Mouse (Mus musculus) liver, postnatal 0 days (tissue): ENCODE data around the gene Slc23a3. TPM values are rescaled to one million over a fixed set of nuclear protein-coding genes. Genes with fewer than 3 reads are reported as not detected.
A peak's percentile ranks its signal among the peaks of the same experiment; 100 is the strongest.

ENCODE experiments used
- ATAC-seq: fragments of 200-750 bp; cut with Nextera tagmentation; 2 replicates; pipeline ENCODE4 v1.8.0; 2017; ENCODE audit warnings: mild to moderate bottlenecking, moderate library complexity
- DNase-seq: peaks from one replicate; pipeline ENCODE4 v3.0.0-alpha.2; 2016
- H3K27ac ChIP-seq: fragments of 300-500 bp; sonication (generic); 2 replicates; pipeline ENCODE4 v1.5.1; 2014; ENCODE audit warnings: antibody characterized with exemption, moderate library complexity, mild to moderate bottlenecking, low read depth
- H3K27me3 ChIP-seq: fragments of 300-500 bp; sonication (generic); 2 replicates; pipeline ENCODE4 v1.6.1; 2014; ENCODE audit warnings: low read length, control low read depth, mixed read lengths; ENCODE audit not compliant: insufficient read depth
- H3K36me3 ChIP-seq: fragments of 300-500 bp; sonication (generic); replicated peaks from 2 replicates; pipeline ENCODE4 v1.6.1; 2014; ENCODE audit warnings: mild to moderate bottlenecking, control low read depth, low read length, moderate library complexity, mixed read lengths; ENCODE audit not compliant: insufficient read depth
- H3K4me1 ChIP-seq: fragments of 300-500 bp; sonication (generic); 2 replicates; pipeline ENCODE4 v1.6.1; 2014; ENCODE audit warnings: antibody characterized with exemption, mild to moderate bottlenecking, control low read depth; ENCODE audit not compliant: insufficient read depth
- H3K4me2 ChIP-seq: fragments of 300-500 bp; sonication (generic); 2 replicates; pipeline ENCODE4 v1.6.1; 2014; ENCODE audit warnings: low read depth, mild to moderate bottlenecking, low read length, moderate library complexity, mixed read lengths
- H3K4me3 ChIP-seq: fragments of 300-500 bp; sonication (generic); 2 replicates; pipeline ENCODE4 v1.5.1; 2014; ENCODE audit warnings: low read depth, low read length
- H3K9ac ChIP-seq: fragments of 300-500 bp; sonication (generic); replicated peaks from 2 replicates; pipeline ENCODE4 v1.6.1; 2014; ENCODE audit warnings: mild to moderate bottlenecking, moderate library complexity
- H3K9me3 ChIP-seq: fragments of 300-500 bp; sonication (generic); 2 replicates; pipeline ENCODE4 v1.6.1; 2016; ENCODE audit warnings: mild to moderate bottlenecking, control low read depth, low read length, mixed read lengths
- CTCF ChIP-seq: sonication (generic); IDR thresholded peaks from 2 replicates; pipeline ENCODE4 v1.5.1; 2016; ENCODE audit warnings: antibody characterized with exemption, low read depth
- EP300 ChIP-seq: IDR thresholded peaks from 2 replicates; pipeline ENCODE4 v1.6.1; 2016; ENCODE audit warnings: antibody characterized with exemption, low read depth, mild to moderate bottlenecking
- WGBS: fragments of 180-500 bp; shearing (Covaris S2); extraction: QIAGEN DNeasy Blood & Tissue Kit; methylation state at CpG from one replicate; pipeline ENCODE4 v1.1.7; 2014; ENCODE audit not compliant: insufficient replicate concordance; 5-methylcytosine and 5-hydroxymethylcytosine counted together
- polyA plus RNA-seq: library from polyadenylated mRNA; unstranded; fragments of >200 nt; fragmentation: Nextera tagmentation; extraction: Ambion mirVana; gene quantifications from 2 replicates; pipeline ENCODE4 v1.2.1, GENCODE M21; 2015

The Slc23a3 gene
- polyA plus RNA-seq, 1 experiment from 2014 or later: 2.3 TPM

DNA sequence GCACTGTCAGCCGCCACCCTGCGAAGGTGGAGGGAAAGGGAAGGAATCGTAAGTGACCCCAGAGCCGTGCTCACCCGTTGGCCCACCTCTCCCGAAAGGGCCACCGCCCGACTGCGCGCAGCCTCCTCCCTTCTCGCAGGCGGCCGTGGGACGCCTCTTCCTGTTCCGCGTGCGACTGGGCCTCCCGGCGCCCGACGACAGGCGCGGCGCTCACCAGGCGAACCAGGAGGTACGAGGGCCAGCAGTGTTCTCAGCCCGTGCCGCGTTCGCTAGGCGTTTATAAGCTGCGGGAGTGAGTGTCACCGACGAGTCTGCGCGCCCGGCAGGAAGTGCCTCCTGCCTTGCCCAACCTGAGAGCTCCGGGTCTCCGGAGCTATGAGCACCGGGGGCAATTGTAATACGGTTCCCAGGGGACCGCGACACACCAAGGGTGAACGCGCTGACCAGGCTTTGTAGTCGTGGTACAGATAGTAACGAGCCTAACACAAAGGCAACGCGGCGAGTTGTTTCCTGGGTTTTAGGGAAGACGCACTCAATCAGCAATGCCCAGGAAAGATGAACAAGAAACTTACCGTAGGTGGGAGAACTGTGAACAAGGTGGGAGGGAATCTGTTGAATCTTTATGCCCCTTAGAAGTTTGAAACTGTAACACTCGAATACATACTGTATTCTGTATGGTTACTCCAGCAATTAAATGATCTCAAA lies 7.9 kb upstream of the Slc23a3 start:
- DNase-seq (peak; percentile 82), ATAC-seq (peak; percentile 44)
- Histone ChIP-seq H3K4me3 (peak overlapping the region; percentile 76), H3K27me3 (no peaks in the 10 kb centered on the region), H3K27ac (peak overlapping the region; percentile 99), H3K4me1 (peaks cover 51% of the 10 kb centered on the region), H3K9ac (peak overlapping the region; percentile 96), H3K4me2 (peak overlapping the region; percentile 96), H3K9me3 (no peaks in the 10 kb centered on the region), H3K36me3 (peaks cover 60% of the 10 kb centered on the region)
- no peak for TF ChIP-seq EP300
- TF ChIP-seq CTCF: no peak
- WGBS: under 1% methylated on average over 46 of the region's 53 CpGs

DNA sequence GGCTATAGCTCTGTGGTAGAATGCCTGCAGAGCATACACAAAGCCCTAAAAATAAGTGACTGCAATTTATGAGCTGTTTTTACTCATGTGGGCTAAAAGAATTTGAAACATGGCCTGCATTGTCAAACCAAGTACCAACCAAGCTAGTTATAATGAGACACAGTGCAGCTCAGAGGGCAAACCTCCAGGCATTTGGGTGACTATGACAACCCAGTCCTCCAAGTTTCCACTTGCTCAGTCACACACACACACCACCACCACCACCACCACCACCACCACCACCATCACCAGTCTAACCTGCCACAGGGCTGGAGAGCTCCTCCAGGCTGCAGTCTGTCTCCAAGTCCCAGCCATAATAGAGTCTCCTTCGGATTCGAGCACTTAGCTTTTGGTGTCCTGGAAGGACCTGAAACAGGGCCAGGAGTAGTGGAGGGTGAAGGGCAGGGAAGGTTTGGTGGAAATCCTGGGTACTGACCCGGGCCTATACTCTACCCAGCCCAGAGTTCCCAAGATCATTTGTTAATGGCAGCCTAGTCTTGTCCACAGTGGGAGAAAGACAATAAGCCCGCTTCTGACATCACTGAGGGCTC lies 7.0 kb upstream of the Slc23a3 start:
- H3K9ac ChIP-seq: peak overlapping the region; percentile 96
- H3K4me1 ChIP-seq: peaks cover 52% of the 10 kb centered on the region
- H3K27ac ChIP-seq: peak overlapping the region; percentile 99
- H3K27me3 ChIP-seq: no peaks in the 10 kb centered on the region
- DNase-seq (peak; percentile 27), ATAC-seq (no peak)
- H3K36me3 ChIP-seq: peaks cover 61% of the 10 kb centered on the region
- H3K9me3 ChIP-seq: no peaks in the 10 kb centered on the region
- H3K4me3 ChIP-seq: peak overlapping the region; percentile 76
- peak overlapping the region; percentile 96 for H3K4me2 ChIP-seq
- 30% methylated on average over 4 of the region's 4 CpGs for WGBS
- TF ChIP-seq CTCF: no peak
- TF ChIP-seq EP300: no peak

DNA sequence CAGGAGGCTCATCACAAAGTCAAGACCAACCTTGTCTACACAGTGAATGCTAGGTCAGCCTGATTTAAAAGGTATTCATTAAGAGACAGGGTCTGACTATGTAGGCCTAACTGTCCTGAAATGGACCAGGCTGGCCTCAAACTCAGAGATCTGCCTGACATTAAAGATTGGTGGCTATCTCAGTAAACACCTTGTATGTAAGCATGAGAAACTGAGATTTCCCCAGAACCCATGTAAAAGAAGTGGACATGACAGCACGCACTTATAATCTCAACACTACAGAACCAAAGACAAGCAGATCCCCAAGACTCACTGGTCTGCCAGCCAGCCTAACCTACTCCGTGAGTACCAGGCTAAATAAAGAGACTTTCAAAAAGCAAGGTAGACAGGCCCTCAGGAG lies 4.8 kb upstream of the Slc23a3 start:
- no peak for TF ChIP-seq CTCF
- TF ChIP-seq EP300: peak; percentile 84
- WGBS: 69% methylated on average over 2 of the region's 2 CpGs
- H3K4me1 ChIP-seq: peaks cover 52% of the 10 kb centered on the region
- ATAC-seq: no peak
- H3K27ac ChIP-seq: 0 out of 2 replicates have a peak overlapping the region, but pooled peaks have one; percentile 22
- H3K9me3 ChIP-seq: no peaks in the 10 kb centered on the region
- peaks cover 51% of the 10 kb centered on the region for H3K36me3 ChIP-seq
- H3K4me3 ChIP-seq: no peak overlapping the region
- H3K27me3 ChIP-seq: no peaks in the 10 kb centered on the region
- no peak for DNase-seq
- H3K9ac ChIP-seq: peak overlapping the region; percentile 11; the same call in 1 of the 2 replicates
- peak overlapping the region; percentile 96; the same call in 1 of the 2 replicates for H3K4me2 ChIP-seq

DNA sequence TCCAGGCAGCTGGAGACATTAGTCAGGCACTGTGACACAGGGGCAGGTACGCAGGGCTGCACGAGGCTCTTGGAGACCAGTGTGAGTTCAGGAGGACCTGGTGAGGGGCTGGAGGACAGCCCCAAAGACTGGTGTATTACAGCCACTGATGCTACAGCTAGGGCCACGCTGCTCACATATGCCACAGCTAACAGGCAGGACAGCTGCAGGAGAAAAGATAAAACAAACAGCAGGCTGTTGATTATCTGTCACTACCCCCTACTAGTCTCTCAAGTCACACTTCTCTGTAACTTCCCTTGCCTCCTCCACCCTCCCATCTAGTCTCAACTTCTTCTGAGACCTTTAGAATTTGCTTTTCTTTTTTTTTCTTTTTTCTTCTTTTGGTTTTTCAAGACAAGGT lies 3.0 kb upstream of the Slc23a3 start:
- WGBS: 40% methylated on average over 3 of the region's 3 CpGs

DNA sequence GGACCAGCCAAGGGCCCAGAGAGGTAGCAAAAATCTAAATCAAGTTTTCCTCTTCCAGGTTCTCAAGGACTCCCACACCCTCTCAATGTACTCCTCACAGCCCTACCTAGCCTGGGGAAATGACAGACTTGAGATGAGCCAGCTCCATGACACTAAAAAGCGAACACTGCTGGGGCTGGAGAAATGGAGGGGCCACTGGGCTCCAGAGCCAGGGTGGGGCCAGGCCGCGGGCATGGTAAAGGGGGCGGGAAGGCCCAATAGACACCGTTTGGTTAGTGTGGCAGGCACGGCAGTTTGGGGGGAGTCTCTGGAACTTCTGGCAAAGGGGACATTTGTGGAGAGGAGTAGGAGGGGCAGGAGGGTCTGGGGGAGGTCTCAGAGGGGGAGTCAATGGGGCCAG lies 2.6 kb upstream of the Slc23a3 start:
- DNase-seq (no peak), ATAC-seq (peak; percentile 47)
- 50% methylated on average over 6 of the region's 6 CpGs for WGBS
- TF ChIP-seq CTCF (no peak), EP300 (no peak)
- H3K4me3 ChIP-seq: no peak overlapping the region
- peaks cover 51% of the 10 kb centered on the region for H3K36me3 ChIP-seq
- H3K4me1 ChIP-seq: peaks cover 56% of the 10 kb centered on the region
- no peaks in the 10 kb centered on the region for H3K27me3 ChIP-seq
- no peaks in the 10 kb centered on the region for H3K9me3 ChIP-seq
- peak overlapping the region; percentile 78 for H3K27ac ChIP-seq
- peak overlapping the region; percentile 52 for H3K4me2 ChIP-seq
- peak overlapping the region; percentile 46; the same call in 1 of the 2 replicates for H3K9ac ChIP-seq

More for the DNA sequence above, 3.0 kb upstream of the Slc23a3 start:
- peak overlapping the region; percentile 52 for H3K4me2 ChIP-seq
- TF ChIP-seq CTCF (no peak), EP300 (peak; percentile 91)
- peak overlapping the region; percentile 78 for H3K27ac ChIP-seq
- H3K4me1 ChIP-seq: peaks cover 56% of the 10 kb centered on the region
- ATAC-seq (peak; percentile 82), DNase-seq (peak; percentile 35)
- no peaks in the 10 kb centered on the region for H3K27me3 ChIP-seq
- H3K9ac ChIP-seq: peak overlapping the region; percentile 46; the same call in 1 of the 2 replicates
- no peak overlapping the region for H3K4me3 ChIP-seq
- H3K9me3 ChIP-seq: no peaks in the 10 kb centered on the region
- peaks cover 51% of the 10 kb centered on the region for H3K36me3 ChIP-seq

DNA sequence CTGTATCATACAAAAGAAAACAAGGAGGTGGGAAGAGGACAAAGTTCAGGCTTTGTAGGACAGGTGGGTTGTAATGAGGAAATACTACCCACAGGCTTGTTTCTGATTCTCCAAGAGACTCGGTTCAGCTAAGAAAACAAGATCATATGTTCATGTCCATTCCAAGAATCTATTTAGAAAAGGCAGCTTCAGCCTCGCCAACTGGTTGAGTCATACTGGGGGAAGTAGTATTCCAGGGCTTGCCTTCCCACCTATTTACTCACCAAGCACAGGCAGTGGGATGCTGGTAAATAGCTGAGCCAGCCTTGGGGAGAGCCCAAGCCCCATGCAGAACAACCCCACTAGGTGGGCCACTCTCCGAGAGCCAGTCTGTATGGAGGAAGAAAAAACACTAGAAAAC lies 5.0 kb downstream of the Slc23a3 start:
- no peak overlapping the region for H3K4me2 ChIP-seq
- H3K27me3 ChIP-seq: no peaks in the 10 kb centered on the region
- peaks cover 25% of the 10 kb centered on the region for H3K4me1 ChIP-seq
- no peaks in the 10 kb centered on the region for H3K9me3 ChIP-seq
- H3K4me3 ChIP-seq: no peak overlapping the region
- H3K27ac ChIP-seq: no peak overlapping the region
- no peak for TF ChIP-seq CTCF
- TF ChIP-seq EP300: no peak
- no peak for ATAC-seq
- 72% methylated on average over 3 of the region's 3 CpGs for WGBS
- H3K36me3 ChIP-seq: no peaks in the 10 kb centered on the region
- H3K9ac ChIP-seq: no peak overlapping the region
- DNase-seq: no peak
